Mouse (Mus musculus): ENCODE measurements at regions not wholly inside any gene's neighbourhood (a gene's known extent, or its start where the extent isn't known, plus 50 kb on each side); places are given as distances from the start of the nearest gene placed in this dataset.

DNA sequence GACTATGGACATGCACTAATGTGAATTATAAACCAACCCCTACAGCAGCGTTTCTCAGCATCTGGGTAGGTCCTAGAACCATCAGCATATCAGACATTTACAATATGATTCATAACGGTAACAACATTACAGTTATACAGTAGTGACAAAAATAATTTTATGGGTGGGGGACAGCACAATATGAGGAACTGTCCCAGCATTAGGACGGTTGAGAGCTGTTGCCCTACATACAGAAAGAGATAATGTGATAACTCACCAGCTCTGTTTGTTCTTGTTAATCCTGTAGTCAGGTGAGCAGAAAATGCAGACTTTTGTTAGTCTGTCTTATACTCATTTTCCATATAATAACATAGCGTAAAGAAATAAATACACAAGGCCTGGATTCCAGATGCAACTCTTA, 319.1 kb downstream of the Elavl2 start:
- TF ChIP-seq CTCF (IDR thresholded peaks at IDR 0.05; ENCODE audit: low read depth) = no peak
- no peak for TF ChIP-seq EP300 (IDR thresholded peaks at IDR 0.05; ENCODE audit: low read depth)

Data from liver, embryonic 14.5 days (tissue).